Mouse (Mus musculus) brain, embryonic 14.5 days (tissue): ENCODE results near the gene Tmcc3.

ENCODE experiments used
- CTCF ChIP-seq: fragments of 200-500 bp; IDR thresholded peaks from 2 replicates; pipeline ENCODE4 v1.5.1; 2012; ENCODE audit warnings: inconsistent platforms, mild to moderate bottlenecking, moderate library complexity, borderline replicate concordance; ENCODE audit not compliant: insufficient read depth, insufficient read length; ENCODE audit errors: extremely low read depth
- POLR2A ChIP-seq: fragments of 200-500 bp; IDR thresholded peaks from 2 replicates; pipeline ENCODE4 v1.6.1; 2012; ENCODE audit warnings: mild to moderate bottlenecking, inconsistent platforms, borderline replicate concordance; ENCODE audit not compliant: poor library complexity, insufficient read depth, insufficient read length, severe bottlenecking; ENCODE audit errors: extremely low read depth

DNA sequence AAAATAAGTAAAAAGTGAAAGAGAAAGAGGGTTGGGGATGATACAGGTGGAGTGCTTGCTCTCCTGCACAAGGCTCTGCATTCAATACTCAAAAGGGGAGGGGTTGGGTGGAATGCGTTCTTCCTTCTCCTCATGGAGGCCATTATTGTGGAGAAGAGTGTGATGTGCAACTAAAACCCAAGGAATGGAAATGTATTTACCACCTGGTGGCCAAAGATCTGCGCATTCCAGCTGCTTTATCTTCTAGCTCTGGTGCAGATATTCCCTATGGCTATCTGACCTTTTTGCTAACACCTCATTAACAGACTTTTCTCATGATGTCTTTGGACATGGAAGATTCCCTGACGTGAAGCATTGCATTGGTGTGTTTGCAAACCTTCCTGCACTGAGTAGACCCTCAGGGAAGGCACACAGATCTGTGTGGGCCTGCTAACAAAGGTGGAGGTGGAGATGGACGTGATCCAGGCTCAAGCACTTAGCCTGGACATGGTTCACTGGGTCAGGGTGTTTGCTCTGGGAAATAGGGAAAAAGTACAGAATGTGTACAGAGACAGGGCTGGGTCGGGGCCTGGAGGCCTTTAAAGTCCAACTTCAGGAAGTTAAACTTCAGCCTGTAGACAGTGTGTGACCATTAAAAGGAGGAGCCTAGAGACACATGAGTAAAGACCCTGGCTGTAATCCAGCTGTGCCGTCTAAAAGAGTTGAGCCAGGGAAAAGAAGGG is 245.8 kb downstream of the Tmcc3 start:
- TF ChIP-seq CTCF (no peak), POLR2A (no peak)
